ENCODE assay signal across 12 mouse cellular contexts in genomic region chr19:43598741-43599660, GRCm38 (mm10). TPM values are rescaled to one million over a fixed set of nuclear protein-coding genes. Genes with fewer than 3 reads are reported as not detected.
DNase-seq lines count a peak whose midpoint lies in the region; ATAC-seq and TF ChIP-seq lines count a peak whose summit lies in the region.
"Had no signal": no experiment of that assay in that cellular context is flagged by ENCODE, and none has a peak within 500 bp of the region (broad histone marks: within the 10 kb centered on the region; RNA-seq: fewer than 3 reads in every experiment).

No protein-coding gene starts in this region.

- WGBS in kidney, embryonic 14.5 days: 2% methylated on average over 25 of the region's 25 CpGs
- WGBS in embryonic facial prominence, embryonic 14.5 days: 4% methylated on average over 22 of the region's 25 CpGs
- 13% methylated on average over 24 of the region's 25 CpGs for WGBS in liver, postnatal 0 days (ENCODE audit: insufficient replicate concordance)

- TF ChIP-seq CTCF in MEL (IDR thresholded peaks at IDR 0.05 in 2 of 3, conservative IDR thresholded peaks at IDR 0.05 in 1 of 3; ENCODE audit: control insufficient read depth in 1 of 3, insufficient read depth in 1 of 3, low read depth in 2 of 3, low read length in 3 of 3, poor library complexity in 1 of 3, severe bottlenecking in 1 of 3): no peak
- TF ChIP-seq CTCF in liver, postnatal 0 days (IDR thresholded peaks at IDR 0.05; ENCODE audit: low read depth): no peak

- H3K4me3 ChIP-seq in kidney, embryonic 14.5 days (ENCODE audit: low read length): peak overlapping the region; percentile 16; the same call in 1 of the 2 replicates
- peak overlapping the region in 1 of 2 experiments; percentile 42; a peak in 2 of 4 replicates for H3K4me3 ChIP-seq in MEL (ENCODE audit: control insufficient read depth in 1 of 2, insufficient read depth in 1 of 2, low read depth in 2 of 2, low read length in 2 of 2)
- 0 out of 2 replicates have a peak overlapping the region, but pooled peaks have one; percentile 5 for H3K4me3 ChIP-seq in embryonic facial prominence, embryonic 14.5 days (ENCODE audit: low read depth, low read length)
- H3K4me3 ChIP-seq in liver, postnatal 0 days (ENCODE audit: low read depth, low read length): no peak overlapping the region
- H3K4me3 ChIP-seq: heart, adult 2 months had no signal

- H3K9ac ChIP-seq in kidney, embryonic 14.5 days (ENCODE audit: low read depth, low read length): no peak overlapping the region
- H3K9ac ChIP-seq in MEL (ENCODE audit: control insufficient read depth, low read depth, low read length, poor library complexity, severe bottlenecking): peak overlapping the region; percentile 7; the same call in 1 of the 2 replicates
- H3K9ac ChIP-seq in embryonic facial prominence, embryonic 14.5 days (ENCODE audit: low read depth, low read length): no peak overlapping the region
- no peak overlapping the region for H3K9ac ChIP-seq in liver, postnatal 0 days (replicated peaks)

- no peaks in the 10 kb centered on the region for H3K79me2 ChIP-seq in MEL (ENCODE audit: control insufficient read depth, insufficient read depth, low read length, poor library complexity)

- H3K36me3 ChIP-seq in kidney, embryonic 14.5 days (ENCODE audit: control insufficient read depth, insufficient read depth, low read length): no peaks in the 10 kb centered on the region
- H3K36me3 ChIP-seq in MEL (ENCODE audit: control insufficient read depth in 1 of 2, insufficient read depth in 2 of 2, low read length in 2 of 2): no peaks in the 10 kb centered on the region
- H3K36me3 ChIP-seq in embryonic facial prominence, embryonic 14.5 days (ENCODE audit: control insufficient read depth, insufficient read depth, low read length): no peaks in the 10 kb centered on the region
- no peaks in the 10 kb centered on the region for H3K36me3 ChIP-seq in liver, postnatal 0 days (replicated peaks; ENCODE audit: insufficient read depth, low read length)

- no peaks in the 10 kb centered on the region for H3K9me3 ChIP-seq in kidney, embryonic 14.5 days (ENCODE audit: control insufficient read depth, low read length)
- no peaks in the 10 kb centered on the region for H3K9me3 ChIP-seq in MEL (replicated peaks; ENCODE audit: insufficient read depth, low read length)
- no peaks in the 10 kb centered on the region for H3K9me3 ChIP-seq in embryonic facial prominence, embryonic 14.5 days (ENCODE audit: control insufficient read depth, low read length)
- H3K9me3 ChIP-seq in liver, postnatal 0 days (ENCODE audit: low read length): no peaks in the 10 kb centered on the region

- TF ChIP-seq EP300 in MEL (IDR thresholded peaks at IDR 0.05; ENCODE audit: low read depth in 1 of 2, low read length in 2 of 2): no peak
- TF ChIP-seq EP300 in liver, postnatal 0 days (IDR thresholded peaks at IDR 0.05; ENCODE audit: low read depth): no peak

- no peak for DNase-seq in kidney, postnatal 14 days
- DNase-seq in MEL (ENCODE audit: low read depth, low spot score): no peak
- no peak for DNase-seq in embryonic facial prominence, embryonic 14.5 days (ENCODE audit: low spot score)
- DNase-seq in liver, postnatal 0 days: no peak
- no peak for DNase-seq in urinary bladder, adult 18-20 months (ENCODE audit: low spot score in 2 of 2)
- DNase-seq in left cerebral cortex, adult 11 months (ENCODE audit: low spot score): no peak
- DNase-seq: cerebellum, adult 2 months; heart, adult 2 months; thymus, postnatal 14 days had no signal

- TF ChIP-seq POLR2A in MEL (IDR thresholded peaks at IDR 0.05; ENCODE audit: control insufficient read depth in 1 of 2, insufficient read depth in 1 of 2, low read depth in 1 of 2, low read length in 2 of 2, poor library complexity in 1 of 2): no peak

- no peak overlapping the region for H3K4me2 ChIP-seq in kidney, embryonic 14.5 days (replicated peaks; ENCODE audit: low read depth, low read length)
- 0 out of 2 replicates have a peak overlapping the region, but pooled peaks have one; percentile 20 for H3K4me2 ChIP-seq in embryonic facial prominence, embryonic 14.5 days (ENCODE audit: low read depth, low read length)
- H3K4me2 ChIP-seq in liver, postnatal 0 days (ENCODE audit: low read depth, low read length): 0 out of 2 replicates have a peak overlapping the region, but pooled peaks have one; percentile 29

- no peak overlapping the region for H3K27ac ChIP-seq in kidney, embryonic 14.5 days (ENCODE audit: low read depth, low read length)
- H3K27ac ChIP-seq in MEL (ENCODE audit: control insufficient read depth, low read depth, low read length): no peak overlapping the region
- no peak overlapping the region for H3K27ac ChIP-seq in embryonic facial prominence, embryonic 14.5 days (replicated peaks; ENCODE audit: low read depth, low read length)
- H3K27ac ChIP-seq in liver, postnatal 0 days (ENCODE audit: low read depth): no peak overlapping the region
- H3K27ac ChIP-seq: heart, adult 2 months had no signal

- no peak for ATAC-seq in kidney, embryonic 14.5 days (ENCODE audit: low FRiP score, low TSS enrichment)
- ATAC-seq in embryonic facial prominence, embryonic 14.5 days (ENCODE audit: low read depth): no peak
- no peak for ATAC-seq in liver, postnatal 0 days

- no peak for TF ChIP-seq RAD21 in MEL (IDR thresholded peaks at IDR 0.05; ENCODE audit: low read depth, low read length)

- H3K4me1 ChIP-seq in kidney, embryonic 14.5 days (ENCODE audit: control insufficient read depth, insufficient read depth, low read length): peaks cover 8% of the 10 kb centered on the region
- H3K4me1 ChIP-seq in MEL (ENCODE audit: control insufficient read depth in 1 of 2, insufficient read depth in 2 of 2, low read length in 2 of 2): peaks cover 2 to 4% of the 10 kb centered on the region in 2 experiments; a peak in 2 of 4 replicates
- no peaks in the 10 kb centered on the region for H3K4me1 ChIP-seq in embryonic facial prominence, embryonic 14.5 days (ENCODE audit: control insufficient read depth, insufficient read depth, low read length)
- H3K4me1 ChIP-seq in liver, postnatal 0 days (ENCODE audit: insufficient read depth): no peaks in the 10 kb centered on the region

- peaks cover 99% of the 10 kb centered on the region for H3K27me3 ChIP-seq in kidney, embryonic 14.5 days (ENCODE audit: control insufficient read depth, insufficient read depth, low read length)
- H3K27me3 ChIP-seq in MEL (ENCODE audit: control insufficient read depth in 1 of 2, insufficient read depth in 2 of 2, low read length in 2 of 2): peaks cover 11 to 23% of the 10 kb centered on the region in 2 experiments
- H3K27me3 ChIP-seq in embryonic facial prominence, embryonic 14.5 days (replicated peaks; ENCODE audit: control insufficient read depth, insufficient read depth, low read length): peaks cover 100% of the 10 kb centered on the region
- H3K27me3 ChIP-seq in liver, postnatal 0 days (ENCODE audit: insufficient read depth, low read length): peaks cover 95% of the 10 kb centered on the region

TF ChIP-seq in MEL, 35 proteins besides CTCF, POLR2A, EP300 and RAD21:
- TF ChIP-seq MAFK (IDR thresholded peaks at IDR 0.05; ENCODE audit: borderline replicate concordance, low read depth, low read length) (peak; percentile 63), SMC3 (IDR thresholded peaks at IDR 0.05; ENCODE audit: low read depth, low read length) (no peak), MEF2A (IDR thresholded peaks at IDR 0.05; ENCODE audit: extremely low read depth, insufficient replicate concordance, low read depth, low read length, poor library complexity, severe bottlenecking) (no peak)

RNA-seq across cellular contexts. Expression of gene Nkx2-3, which starts 13.1 kb away (rescaled TPM):
- 0.14 TPM in 1 of 2 replicates, not detected in the other for polyA plus RNA-seq in kidney, embryonic 14.5 days (2014; fragmentation: Nextera tagmentation; extraction: Ambion mirVana)
- total RNA-seq in MEL (2012; rRNA removed): not detected in 2 replicates
- polyA plus RNA-seq in MEL (2012; ENCODE audit: insufficient read depth in 1 of 2, insufficient read length in 2 of 2, low read depth in 1 of 2, low replicate concordance in 2 of 2, missing spikeins in 1 of 2): not detected
- polyA plus RNA-seq in embryonic facial prominence, embryonic 14.5 days (2014; fragmentation: Nextera tagmentation; extraction: Ambion mirVana): 2.0 and 2.4 TPM in 2 replicates
- 0.05 and 0.13 TPM in 2 replicates for polyA plus RNA-seq in liver, postnatal 0 days (2015; fragmentation: Nextera tagmentation; extraction: Ambion mirVana)
- total RNA-seq: heart, adult 2 months; layer of hippocampus, postnatal 10 days; liver, adult 2 months had no signal
- polyA plus RNA-seq: cerebellum, adult 2 months; heart, adult 2 months had no signal
